Mouse (Mus musculus) gonadal fat pad, adult 2 months (tissue): Measurements from ENCODE around the gene Xirp1. TPM values are rescaled to one million over a fixed set of nuclear protein-coding genes. Genes with fewer than 3 reads are reported as not detected.

ENCODE experiments used
- DNase-seq: peaks from one replicate; pipeline ENCODE4 v3.0.0-alpha.2; 2012; ENCODE audit warnings: low read depth
- polyA plus RNA-seq: library from polyadenylated mRNA; depleted of rRNA; stranded (reverse); fragments of >200 nt; gene quantifications from 2 replicates; pipeline ENCODE4 v1.2.3, GENCODE M21; 2012

Gene Xirp1
- polyA plus RNA-seq, 1 experiment, result 0.26 TPM

GRCm38 (mm10) chr9:119988304-119988703 lies 35.1 kb downstream of the Xirp1 start:
- DNase-seq, result no peak

GRCm38 (mm10) chr9:119985881-119986574 lies 37.4 kb downstream of the Xirp1 start:
- no peak for DNase-seq

- DNase-seq, result no peak
Measured at GRCm38 (mm10) chr9:119984536-119985011, 38.8 kb downstream of the Xirp1 start, which contains the start of gene Csrnp1. TSS of gene Csrnp1 (minus strand) at chr9:119984658.

DNA sequence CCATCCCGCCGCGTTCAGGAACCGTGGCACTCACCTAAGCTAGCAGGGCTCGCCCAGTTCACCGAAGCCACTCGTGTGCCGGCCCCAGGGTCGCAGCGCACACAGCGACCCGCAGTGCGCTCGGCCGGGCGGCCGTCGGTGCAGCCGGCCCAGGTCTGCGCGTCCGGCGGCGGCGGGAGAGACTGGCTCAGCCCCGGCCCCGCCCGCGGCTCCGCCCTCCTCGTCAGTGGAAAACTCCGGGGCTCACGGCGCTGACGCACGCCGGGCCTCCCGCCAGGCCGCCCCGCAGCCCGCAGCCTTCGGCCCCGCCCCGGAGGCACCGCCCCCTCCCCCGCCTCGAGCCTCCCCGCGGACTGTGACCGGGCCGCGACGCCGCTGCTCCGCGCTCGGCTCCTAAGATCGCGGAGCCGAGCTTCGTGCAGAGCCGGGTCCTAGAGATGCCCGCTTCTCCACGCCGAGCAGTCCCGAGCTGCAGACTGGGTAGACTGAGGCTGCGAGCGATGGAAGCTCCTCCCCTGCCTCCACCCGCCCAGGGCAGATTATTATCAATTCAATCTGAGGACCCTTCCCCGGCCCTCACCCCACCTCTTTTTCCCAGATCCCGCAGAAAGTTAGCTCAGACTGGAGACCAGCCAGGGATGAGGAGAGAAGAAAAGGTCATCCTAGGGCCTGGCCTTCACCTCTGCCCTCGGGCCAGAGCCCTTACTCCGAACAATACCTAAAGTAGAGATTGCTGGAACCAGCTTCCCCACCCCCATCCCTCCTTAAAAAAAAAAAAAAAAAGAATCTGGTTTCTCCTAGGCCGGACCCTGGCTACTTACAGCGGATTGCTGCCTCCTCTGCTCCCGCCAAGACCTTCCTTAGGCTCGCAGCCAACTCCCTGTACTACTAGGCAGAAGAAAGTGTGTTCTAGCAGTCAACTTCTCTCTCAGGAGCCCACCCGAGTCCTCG lies 39.5 kb downstream of the Xirp1 start:
- no peak for DNase-seq

GRCm38 (mm10) chr9:119982956-119983551 lies 40.3 kb downstream of the Xirp1 start:
- no peak for DNase-seq

GRCm38 (mm10) chr9:119982241-119982811 lies 41.1 kb downstream of the Xirp1 start:
- DNase-seq, result peak; percentile 63

DNA sequence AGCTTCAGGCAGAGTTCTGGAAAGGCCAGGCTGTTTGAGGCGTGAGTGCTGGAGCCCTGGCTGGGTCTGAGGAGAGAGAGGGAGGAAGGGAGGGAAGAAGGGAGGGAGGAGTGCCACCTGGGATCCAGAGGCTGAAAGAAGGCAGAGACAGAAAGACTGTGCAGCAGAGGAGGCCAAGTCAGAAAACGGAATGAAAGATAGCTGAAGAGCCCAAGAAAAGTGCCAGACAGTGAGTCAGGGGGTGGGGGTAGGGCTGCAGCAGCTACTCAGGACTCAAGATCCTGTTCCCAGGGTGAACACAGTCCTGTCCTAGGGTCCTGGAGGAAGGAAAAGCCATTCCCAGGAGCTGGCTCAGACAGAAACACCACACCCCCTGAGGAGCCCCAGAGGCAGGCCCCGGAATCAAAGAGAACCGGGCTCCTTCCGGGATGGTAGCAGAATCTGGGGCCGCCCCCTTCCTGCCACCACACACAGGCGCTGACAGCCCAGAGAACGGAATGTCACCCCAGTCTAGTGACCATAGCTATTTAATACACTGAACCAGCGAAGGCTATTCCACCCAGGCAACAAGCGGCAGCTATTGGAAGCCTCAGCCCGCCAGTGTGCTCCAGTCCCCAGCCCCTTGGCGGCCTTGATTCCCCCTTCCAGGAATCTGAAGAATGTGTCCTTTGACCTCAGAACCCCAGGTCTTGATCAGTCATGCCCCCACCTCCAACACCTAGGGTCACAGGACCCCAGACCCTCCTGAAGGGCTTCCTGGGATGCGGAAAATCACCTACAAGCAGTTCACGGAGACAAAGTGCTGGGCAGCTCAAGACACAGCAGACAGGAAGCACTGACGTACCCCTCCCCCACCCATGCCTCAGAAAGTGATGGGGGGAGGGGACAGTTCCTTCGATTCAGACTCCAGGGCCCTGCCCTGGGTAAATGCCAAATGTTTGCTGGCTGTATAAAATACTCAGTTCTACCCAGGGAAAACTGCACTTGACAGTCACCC lies 41.9 kb downstream of the Xirp1 start:
- DNase-seq, result no peak

DNA sequence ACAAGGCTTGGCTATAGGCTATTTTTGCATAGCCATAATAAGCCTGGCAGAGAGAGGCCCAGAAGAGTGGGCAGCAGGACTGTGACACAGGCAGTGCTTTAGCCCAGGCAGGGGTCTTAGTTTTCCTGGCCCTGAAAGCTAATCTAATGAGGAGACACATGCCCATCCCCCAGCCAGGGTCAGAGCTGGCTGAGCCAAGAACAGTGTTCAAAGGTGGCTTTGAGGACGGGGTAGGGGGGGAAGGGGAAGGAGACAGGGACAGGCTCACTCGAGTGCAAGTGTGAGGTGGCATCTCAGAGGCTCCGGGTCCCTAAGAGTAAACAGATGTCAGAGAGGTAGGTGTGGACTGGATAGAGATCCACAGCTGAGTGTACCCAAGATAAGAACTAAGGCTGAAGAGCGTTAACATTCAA lies 42.6 kb downstream of the Xirp1 start:
- no peak for DNase-seq

- DNase-seq, result no peak
Measured at GRCm38 (mm10) chr9:119979749-119980148, 43.6 kb downstream of the Xirp1 start.

- DNase-seq, result no peak
Measured at GRCm38 (mm10) chr9:119978811-119979441, 44.5 kb downstream of the Xirp1 start.

GRCm38 (mm10) chr9:119978151-119978810 lies 45.1 kb downstream of the Xirp1 start:
- DNase-seq, result no peak

GRCm38 (mm10) chr9:119977557-119978060 lies 45.8 kb downstream of the Xirp1 start:
- no peak for DNase-seq

GRCm38 (mm10) chr9:119976704-119977556 lies 46.5 kb downstream of the Xirp1 start:
- DNase-seq, result no peak

- no peak for DNase-seq
Measured at GRCm38 (mm10) chr9:119975286-119975685, 48.1 kb downstream of the Xirp1 start.

GRCm38 (mm10) chr9:119974609-119975008 lies 48.8 kb downstream of the Xirp1 start:
- DNase-seq, result no peak

DNA sequence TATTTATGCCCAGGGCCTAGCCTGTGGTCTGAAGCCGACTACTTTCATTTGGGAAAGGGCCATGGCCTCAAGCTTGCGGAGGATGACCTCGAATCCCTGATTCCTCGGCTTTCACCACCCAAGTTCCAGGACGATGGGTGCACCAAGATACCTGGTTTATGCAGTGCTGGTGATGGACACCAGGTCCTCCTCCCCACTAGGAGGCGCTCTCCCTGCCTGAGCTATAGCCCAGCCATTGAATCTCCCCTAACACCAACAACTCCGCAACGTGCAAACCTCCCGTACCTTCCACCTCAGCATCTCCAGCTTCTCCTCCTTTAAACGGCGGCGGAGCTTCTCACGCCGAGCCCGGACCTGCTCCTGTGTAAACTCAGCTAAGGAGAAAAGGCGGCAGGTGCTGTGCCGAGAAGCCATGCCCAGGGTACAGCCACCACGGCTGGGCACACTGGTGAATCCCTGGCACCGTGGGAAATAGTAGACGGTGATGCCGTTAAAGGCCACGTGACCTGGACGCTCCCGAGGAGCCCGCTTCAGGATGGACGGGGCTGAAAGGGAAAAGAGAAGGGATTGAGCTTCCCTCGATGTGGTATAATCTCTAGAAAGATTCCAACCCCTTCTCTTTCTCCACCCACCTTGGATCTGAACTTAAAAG lies 49.4 kb downstream of the Xirp1 start:
- no peak for DNase-seq

GRCm38 (mm10) chr9:119973281-119973680 lies 50.1 kb downstream of the Xirp1 start:
- DNase-seq, result no peak

DNA sequence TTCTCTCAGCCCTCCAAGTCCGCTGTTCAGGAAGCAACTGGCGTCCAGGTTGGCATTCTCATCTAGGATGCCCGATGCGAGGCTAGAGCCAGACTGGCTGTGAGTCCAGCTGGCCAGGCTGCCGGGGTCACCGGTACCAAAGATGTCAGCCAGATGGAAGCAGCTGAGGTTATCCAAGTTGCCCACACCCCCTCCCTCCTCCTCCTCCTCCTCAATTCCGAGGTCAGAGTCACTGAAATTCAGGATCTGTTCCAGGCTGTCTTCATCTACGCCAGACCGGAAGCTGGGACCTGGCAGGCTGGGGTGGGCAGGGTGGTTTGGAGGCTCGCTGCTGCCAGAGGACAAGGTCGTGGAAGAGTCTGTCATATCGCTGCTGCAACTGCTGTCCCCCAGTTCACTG lies 50.8 kb downstream of the Xirp1 start:
- no peak for DNase-seq
